Mouse (Mus musculus) heart, postnatal 0 days (tissue): ENCODE data around the gene Sema5a. TPM values are rescaled to one million over a fixed set of nuclear protein-coding genes. Genes with fewer than 3 reads are reported as not detected.
A peak's percentile ranks its signal among the peaks of the same experiment; 100 is the strongest.

Experiments
- ATAC-seq: fragments of 200-750 bp; cut with Nextera tagmentation; 2 replicates; pipeline ENCODE4 v1.8.0; 2017; ENCODE audit warnings: low read depth, moderate number of reproducible peaks, moderate library complexity; ENCODE audit not compliant: insufficient read depth
- DNase-seq: peaks from one replicate; pipeline ENCODE4 v3.0.0-alpha.2; 2016; ENCODE audit warnings: low spot score
- H3K27ac ChIP-seq: fragments of 300-500 bp; sonication (generic); 2 replicates; pipeline ENCODE4 v1.5.1; 2014; ENCODE audit warnings: low read depth, mild to moderate bottlenecking
- H3K27me3 ChIP-seq: fragments of 300-500 bp; sonication (generic); 2 replicates; pipeline ENCODE4 v1.6.1; 2014; ENCODE audit warnings: low read length, mixed read lengths; ENCODE audit not compliant: control insufficient read depth, insufficient read depth
- H3K36me3 ChIP-seq: fragments of 300-500 bp; sonication (generic); replicated peaks from 2 replicates; pipeline ENCODE4 v1.6.1; 2014; ENCODE audit warnings: low read length, mixed read lengths; ENCODE audit not compliant: control insufficient read depth, insufficient read depth
- H3K4me1 ChIP-seq: fragments of 300-500 bp; sonication (generic); 2 replicates; pipeline ENCODE4 v1.6.1; 2014; ENCODE audit warnings: antibody characterized with exemption; ENCODE audit not compliant: control insufficient read depth, insufficient read depth
- H3K4me2 ChIP-seq: fragments of 300-500 bp; sonication (generic); 2 replicates; pipeline ENCODE4 v1.6.1; 2014; ENCODE audit warnings: low read depth, mild to moderate bottlenecking, low read length, moderate library complexity
- H3K4me3 ChIP-seq: fragments of 300-500 bp; sonication (generic); 2 replicates; pipeline ENCODE4 v1.5.1; 2014; ENCODE audit warnings: low read depth, low read length
- H3K9ac ChIP-seq: fragments of 300-500 bp; sonication (generic); replicated peaks from 2 replicates; pipeline ENCODE4 v1.6.1; 2014; ENCODE audit warnings: low read depth, low read length, mixed read lengths
- H3K9me3 ChIP-seq: fragments of 300-500 bp; sonication (generic); replicated peaks from 2 replicates; pipeline ENCODE4 v1.6.1; 2016; ENCODE audit warnings: low read length; ENCODE audit not compliant: control insufficient read depth
- CTCF ChIP-seq: IDR thresholded peaks from 2 replicates; pipeline ENCODE4 v1.5.1; 2016; ENCODE audit warnings: antibody characterized with exemption, control low read depth, low read depth
- EP300 ChIP-seq: IDR thresholded peaks from 2 replicates; pipeline ENCODE4 v1.6.1; 2016; ENCODE audit warnings: antibody characterized with exemption, low read depth
- WGBS: fragments of 180-500 bp; shearing (Covaris S2); extraction: QIAGEN DNeasy Blood & Tissue Kit; methylation state at CpG from one replicate; pipeline ENCODE4 v1.1.7; 2014; 5-methylcytosine and 5-hydroxymethylcytosine counted together
- polyA plus RNA-seq: library from polyadenylated mRNA; unstranded; fragments of >200 nt; fragmentation: Nextera tagmentation; extraction: Ambion mirVana; gene quantifications from 2 replicates; pipeline ENCODE4 v1.2.1, GENCODE M21; 2015
- total RNA-seq: library from RNA; depleted of rRNA; stranded (reverse); fragments of >200 nt; gene quantifications from 2 replicates; pipeline ENCODE4 v1.2.3, GENCODE M21; 2014; ENCODE audit warnings: low replicate concordance

The Sema5a gene
- total and polyA plus RNA-seq, 2 experiments from 2014 or later = 3.7 to 11.5 TPM

- no peak overlapping the region for H3K4me2 ChIP-seq
- H3K36me3 ChIP-seq = no peaks in the 10 kb centered on the region
- TF ChIP-seq EP300 (no peak), CTCF (no peak)
- no peak overlapping the region for H3K27ac ChIP-seq
- no peaks in the 10 kb centered on the region for H3K4me1 ChIP-seq
- ATAC-seq (no peak), DNase-seq (no peak)
- no peaks in the 10 kb centered on the region for H3K9me3 ChIP-seq
- no peaks in the 10 kb centered on the region for H3K27me3 ChIP-seq
- 88% methylated on average over 5 of the region's 5 CpGs for WGBS
- H3K9ac ChIP-seq = no peak overlapping the region
- no peak overlapping the region for H3K4me3 ChIP-seq
Measured at GRCm38 (mm10) chr15:32593746-32594145, 349.1 kb downstream of the Sema5a start.

- 81% methylated on average over 6 of the region's 6 CpGs for WGBS
Measured at GRCm38 (mm10) chr15:32596574-32596973, 352.0 kb downstream of the Sema5a start.

GRCm38 (mm10) chr15:32597189-32597588 is 352.6 kb downstream of the Sema5a start:
- WGBS = 79% methylated on average over 3 of the region's 3 CpGs
- H3K27me3 ChIP-seq = no peaks in the 10 kb centered on the region
- H3K9ac ChIP-seq = no peak overlapping the region
- no peaks in the 10 kb centered on the region for H3K36me3 ChIP-seq
- H3K4me3 ChIP-seq = no peak overlapping the region
- H3K9me3 ChIP-seq = no peaks in the 10 kb centered on the region
- TF ChIP-seq EP300 (no peak), CTCF (no peak)
- no peak for ATAC-seq
- no peak overlapping the region for H3K4me2 ChIP-seq
- no peak overlapping the region for H3K27ac ChIP-seq
- DNase-seq = no peak
- no peaks in the 10 kb centered on the region for H3K4me1 ChIP-seq

More at GRCm38 (mm10) chr15:32596574-32596973, 352.0 kb downstream of the Sema5a start:
- ATAC-seq (no peak), DNase-seq (no peak)
- Histone ChIP-seq H3K27me3 (no peaks in the 10 kb centered on the region), H3K36me3 (no peaks in the 10 kb centered on the region), H3K9me3 (no peaks in the 10 kb centered on the region), H3K4me1 (no peaks in the 10 kb centered on the region), H3K9ac (no peak overlapping the region), H3K4me3 (no peak overlapping the region), H3K4me2 (no peak overlapping the region), H3K27ac (no peak overlapping the region)
- no peak for TF ChIP-seq EP300
- TF ChIP-seq CTCF = no peak

- no peak for ATAC-seq
- 54% methylated on average over 3 of the region's 3 CpGs for WGBS
- no peaks in the 10 kb centered on the region for H3K9me3 ChIP-seq
- no peaks in the 10 kb centered on the region for H3K27me3 ChIP-seq
- TF ChIP-seq CTCF = no peak
- no peak for TF ChIP-seq EP300
- no peak overlapping the region for H3K4me3 ChIP-seq
- no peak overlapping the region for H3K4me2 ChIP-seq
- H3K4me1 ChIP-seq = peaks cover 15% of the 10 kb centered on the region; the same call in 1 of the 2 replicates
- no peaks in the 10 kb centered on the region for H3K36me3 ChIP-seq
- no peak overlapping the region for H3K9ac ChIP-seq
- H3K27ac ChIP-seq = no peak overlapping the region
- DNase-seq = no peak
Measured at GRCm38 (mm10) chr15:32607236-32607635, 362.6 kb downstream of the Sema5a start.

- H3K27ac ChIP-seq = no peak overlapping the region
- 53% methylated on average over 2 of the region's 2 CpGs for WGBS
Measured at GRCm38 (mm10) chr15:32610776-32611175, 366.2 kb downstream of the Sema5a start.

GRCm38 (mm10) chr15:32611201-32611600 is 366.6 kb downstream of the Sema5a start:
- H3K27ac ChIP-seq = no peak overlapping the region
- no peaks in the 10 kb centered on the region for H3K36me3 ChIP-seq
- WGBS = 92% methylated on average over 7 of the region's 7 CpGs
- no peak overlapping the region for H3K9ac ChIP-seq
- DNase-seq = no peak
- no peak for ATAC-seq
- no peak for TF ChIP-seq EP300
- TF ChIP-seq CTCF = no peak
- H3K9me3 ChIP-seq = no peaks in the 10 kb centered on the region
- H3K4me1 ChIP-seq = peaks cover 15% of the 10 kb centered on the region; the same call in 1 of the 2 replicates
- no peak overlapping the region for H3K4me3 ChIP-seq
- no peak overlapping the region for H3K4me2 ChIP-seq
- no peaks in the 10 kb centered on the region for H3K27me3 ChIP-seq

More at GRCm38 (mm10) chr15:32610776-32611175, 366.2 kb downstream of the Sema5a start:
- no peak overlapping the region for H3K4me3 ChIP-seq
- peak; percentile 11 for DNase-seq
- no peaks in the 10 kb centered on the region for H3K27me3 ChIP-seq
- TF ChIP-seq CTCF (no peak), EP300 (no peak)
- H3K9me3 ChIP-seq = no peaks in the 10 kb centered on the region
- no peak overlapping the region for H3K4me2 ChIP-seq
- H3K9ac ChIP-seq = no peak overlapping the region
- H3K4me1 ChIP-seq = peaks cover 15% of the 10 kb centered on the region; the same call in 1 of the 2 replicates
- H3K36me3 ChIP-seq = no peaks in the 10 kb centered on the region
- ATAC-seq = 0 out of 2 replicates have a peak, but pooled peaks have one; percentile 33
